Mouse (Mus musculus) neutrophil, adult 5-6 weeks (primary cell): ENCODE results near the gene 1700024G13Rik. TPM values are rescaled to one million over a fixed set of nuclear protein-coding genes. Genes with fewer than 3 reads are reported as not detected.
"Not testable (repeated sequence)": the region's sequence is repeated elsewhere in the genome, so short reads cannot be mapped to it uniquely, and the experiment has no call there.

Experiments
- ATAC-seq: fragments of 151-379, 151-347 bp; 2 replicates; pipeline ENCODE4 v1.8.0; 2017; ENCODE audit warnings: mild to moderate bottlenecking, moderate TSS enrichment; ENCODE audit not compliant: insufficient number of reproducible peaks, poor library complexity, low FRiP score, severe bottlenecking; ENCODE audit errors: extremely low read depth
- total RNA-seq: library from RNA; stranded (forward); fragments of 200-1000 nt; gene quantifications from 2 replicates; pipeline ENCODE4 v1.2.3, GENCODE M21; 2017

1700024G13Rik gene
- not detected in 2 replicates for total RNA-seq

DNA sequence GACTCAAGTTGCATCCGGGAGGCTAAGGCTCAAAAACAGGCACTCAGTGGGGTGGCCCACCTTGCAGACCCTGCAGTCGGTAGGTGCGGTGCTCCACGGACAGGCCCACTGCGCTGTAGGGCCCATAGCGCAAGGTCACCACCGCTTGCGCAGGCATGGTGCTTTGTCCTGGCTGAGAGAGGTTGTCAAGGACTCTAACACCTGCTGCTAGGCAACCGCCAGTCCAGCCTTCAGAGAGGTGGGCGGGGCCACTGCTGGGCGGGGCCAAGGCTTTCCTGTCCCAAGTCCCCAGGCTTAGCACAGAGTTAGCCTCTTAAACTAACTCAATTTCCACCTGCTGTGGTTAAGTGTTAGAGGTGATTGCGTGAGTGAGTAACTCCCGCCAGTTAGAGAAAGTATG is at the start of gene 1700024G13Rik:
Gene 1700024G13Rik (minus strand): TSS at position 196 of the 400 bp plus-strand sequence.
- ATAC-seq = no peak

GRCm38 (mm10) chr14:32437352-32437793 is 49.2 kb upstream of the 1700024G13Rik start:
- ATAC-seq = no peak

DNA sequence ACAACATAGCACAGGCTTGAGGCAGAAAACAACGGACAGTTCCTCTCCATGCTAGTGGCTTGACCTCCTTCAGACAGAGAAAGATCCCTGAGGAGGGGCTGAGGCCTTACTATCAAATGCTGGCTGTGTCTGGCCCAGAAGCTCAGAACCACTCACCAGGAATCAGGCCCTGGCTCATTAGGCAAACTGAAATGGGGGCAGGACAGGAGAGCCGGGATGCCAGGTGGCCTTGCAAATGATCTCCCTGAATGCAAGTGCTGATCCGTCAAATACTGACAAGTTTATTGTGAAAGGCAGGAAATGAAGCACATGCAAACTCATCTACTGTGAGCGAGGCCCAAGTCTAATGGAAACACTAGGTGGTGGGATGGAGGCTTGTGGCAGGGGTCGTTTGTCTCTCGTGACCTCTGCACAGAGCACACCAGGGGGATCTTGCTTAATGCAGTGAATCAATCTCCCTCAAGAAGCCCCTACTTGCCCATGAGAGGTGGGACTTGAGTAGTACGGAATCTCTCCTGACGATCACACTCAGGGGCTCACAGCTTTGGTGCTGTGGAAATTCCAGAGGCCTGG is 40.9 kb upstream of the 1700024G13Rik start:
- ATAC-seq = no peak

- ATAC-seq = no peak
Observed at GRCm38 (mm10) chr14:32423946-32424345, 35.8 kb upstream of the 1700024G13Rik start.

GRCm38 (mm10) chr14:32418747-32419146 is 30.6 kb upstream of the 1700024G13Rik start:
- no peak for ATAC-seq

GRCm38 (mm10) chr14:32412075-32412474 is 23.9 kb upstream of the 1700024G13Rik start:
- no peak for ATAC-seq

GRCm38 (mm10) chr14:32410084-32410483 is 21.9 kb upstream of the 1700024G13Rik start:
- no peak for ATAC-seq

DNA sequence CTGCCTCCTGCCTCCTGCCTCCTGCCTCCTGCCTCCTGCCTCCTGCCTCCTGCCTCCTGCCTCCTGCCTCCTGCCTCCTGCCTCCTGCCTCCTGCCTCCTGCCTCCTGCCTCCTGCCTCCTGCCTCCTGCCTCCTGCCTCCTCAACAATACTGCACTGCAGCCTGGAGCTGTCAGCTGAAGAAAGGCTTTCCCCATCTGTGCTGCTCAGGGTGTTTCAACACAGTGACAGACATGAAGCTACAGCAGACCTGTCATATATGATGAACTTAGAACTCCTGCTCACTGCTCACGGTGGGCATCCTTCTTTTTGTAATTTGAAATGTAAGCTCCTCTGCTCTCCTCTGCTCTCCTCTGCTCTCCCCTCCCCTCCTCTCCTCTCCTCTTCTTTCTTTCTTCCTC is 17.2 kb upstream of the 1700024G13Rik start:
- ATAC-seq = not testable (repeated sequence)

DNA sequence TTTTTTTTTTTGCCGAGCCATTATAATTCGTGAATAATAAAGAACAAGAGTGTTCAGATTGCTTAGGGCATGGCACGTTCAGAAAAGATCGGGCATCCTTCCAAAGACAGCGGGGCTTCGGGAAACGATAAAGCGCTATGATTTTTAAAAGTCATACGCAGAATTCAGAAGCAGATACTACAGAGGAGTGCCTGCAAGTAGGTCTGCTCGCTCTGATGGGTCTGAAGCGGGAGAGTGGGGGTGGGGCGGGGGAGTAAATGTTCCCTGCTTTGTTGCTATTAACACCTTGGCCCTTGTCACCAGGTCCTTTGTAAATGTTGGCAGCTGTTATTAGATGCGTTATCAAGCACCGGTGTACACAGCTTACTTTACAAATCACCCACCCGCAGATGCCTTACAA is 6.6 kb downstream of the 1700024G13Rik start:
- ATAC-seq = no peak

DNA sequence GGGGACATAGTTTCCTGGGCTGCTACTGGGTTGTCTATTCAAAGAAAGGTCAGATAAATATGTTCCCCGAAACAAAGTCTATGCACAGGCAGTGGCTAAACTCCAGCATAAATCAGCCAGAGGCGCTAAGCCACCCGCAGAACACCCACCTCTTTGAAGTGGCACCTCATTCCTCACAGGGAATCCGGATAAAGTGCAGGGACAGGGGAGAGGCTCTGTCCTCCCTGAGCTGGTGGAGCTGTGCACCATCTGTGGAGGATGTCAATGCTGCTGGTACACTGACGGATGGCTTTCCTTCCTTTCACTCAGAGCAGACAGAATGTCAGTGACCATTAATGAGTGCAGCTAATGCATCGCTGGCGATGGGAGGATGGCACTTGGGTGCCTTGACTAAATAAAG is 7.1 kb downstream of the 1700024G13Rik start:
- ATAC-seq = no peak

- no peak for ATAC-seq
Observed at GRCm38 (mm10) chr14:32380099-32380480, 8.1 kb downstream of the 1700024G13Rik start.

DNA sequence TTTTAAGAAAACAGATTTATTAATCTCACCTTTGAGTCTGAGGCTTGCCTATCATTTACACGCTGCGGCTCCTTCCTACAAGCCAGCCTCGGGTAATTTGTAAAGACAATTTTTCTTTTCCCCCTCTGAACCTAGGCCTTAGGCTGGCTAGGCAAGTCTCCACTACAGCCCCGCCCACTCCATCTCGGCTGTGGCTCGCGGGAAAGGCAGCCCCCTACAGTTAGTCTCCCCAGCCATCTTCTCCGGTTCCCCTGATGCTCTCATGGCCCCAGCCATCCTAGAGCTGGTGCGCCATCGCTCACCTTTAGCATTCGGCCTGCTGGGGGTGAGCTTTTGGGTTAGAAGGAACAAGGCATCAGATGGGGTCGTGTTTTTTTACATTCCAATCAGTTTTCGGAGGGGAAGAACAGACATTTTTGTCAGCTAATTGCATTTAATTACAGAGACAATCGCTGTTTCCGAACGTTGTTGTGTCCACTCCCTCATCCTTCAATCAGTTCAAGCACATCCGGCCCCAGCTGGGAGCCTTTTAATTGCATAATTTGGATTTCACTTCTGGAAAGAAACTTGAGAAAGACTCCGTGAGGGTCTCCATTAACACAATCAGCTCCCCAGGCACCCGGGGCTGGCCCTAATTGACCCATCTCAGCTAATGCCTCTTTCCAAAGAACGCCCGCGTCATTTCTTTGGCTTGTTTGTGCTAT is 8.6 kb downstream of the 1700024G13Rik start:
- no peak for ATAC-seq

DNA sequence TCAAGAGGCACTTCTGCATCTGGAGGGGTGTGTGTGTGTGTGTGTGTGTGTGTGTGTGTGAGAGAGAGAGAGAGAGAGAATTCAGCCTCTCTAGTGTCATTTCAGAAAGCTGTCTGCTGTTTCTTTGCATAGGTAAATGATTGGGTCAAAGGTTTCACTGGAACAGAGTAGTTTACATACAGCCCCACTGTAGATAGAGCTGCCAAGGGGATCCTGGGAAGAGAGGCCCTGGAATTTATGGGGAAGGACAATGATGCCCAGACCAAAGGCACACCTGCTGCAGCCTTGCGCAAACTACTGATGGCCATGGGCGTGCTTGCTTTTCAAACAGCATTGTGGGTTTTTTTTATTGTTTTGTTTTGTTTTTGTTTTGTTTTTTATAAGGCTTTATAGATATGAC is 15.7 kb downstream of the 1700024G13Rik start:
- no peak for ATAC-seq

GRCm38 (mm10) chr14:32369756-32370155 is 18.4 kb downstream of the 1700024G13Rik start:
- no peak for ATAC-seq

DNA sequence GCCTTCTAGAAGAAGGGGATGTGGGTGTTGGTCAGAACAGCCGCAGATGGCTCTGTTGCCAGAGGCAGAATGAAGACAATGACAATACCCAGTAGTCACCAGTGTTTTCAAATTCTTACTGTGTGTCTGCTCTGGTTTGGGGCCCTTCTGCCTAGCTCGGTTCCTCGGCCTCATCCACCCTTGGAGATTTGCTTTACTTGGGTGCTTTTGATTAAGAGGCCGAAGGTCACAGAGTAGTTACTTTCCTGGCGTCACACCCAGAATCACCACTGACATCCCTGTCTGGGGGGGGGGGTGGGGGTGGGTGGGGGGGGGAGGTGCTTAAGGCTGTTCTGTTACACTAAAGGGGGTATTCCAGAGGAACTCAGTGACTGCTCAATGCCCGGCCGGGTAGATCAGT is 23.8 kb downstream of the 1700024G13Rik start:
- ATAC-seq = no peak

- ATAC-seq = not testable (repeated sequence)
Observed at GRCm38 (mm10) chr14:32351181-32351920, 36.8 kb downstream of the 1700024G13Rik start.

GRCm38 (mm10) chr14:32347307-32347706 is 40.9 kb downstream of the 1700024G13Rik start:
- ATAC-seq = no peak

DNA sequence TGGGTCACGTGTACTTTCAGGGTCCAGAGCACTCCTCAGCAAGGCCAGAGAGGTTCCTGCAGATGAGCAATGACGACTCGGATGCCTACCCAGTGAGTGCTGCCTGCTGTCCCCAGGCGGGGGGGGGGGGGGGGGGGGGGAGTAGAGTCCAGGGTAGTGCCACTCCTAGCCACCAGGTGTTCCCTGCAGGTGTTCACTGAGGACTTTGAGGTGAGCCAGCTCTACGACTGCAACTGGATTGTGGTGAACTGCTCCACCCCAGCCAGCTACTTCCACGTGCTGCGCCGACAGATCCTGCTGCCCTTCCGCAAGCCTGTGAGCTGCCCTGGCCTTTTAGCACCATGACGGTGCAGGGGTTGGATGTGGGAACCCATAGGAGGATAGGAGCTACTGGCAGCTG is 43.5 kb downstream of the 1700024G13Rik start:
- ATAC-seq = no peak

- no peak for ATAC-seq
Observed at GRCm38 (mm10) chr14:32344176-32344575, 44.0 kb downstream of the 1700024G13Rik start.

DNA sequence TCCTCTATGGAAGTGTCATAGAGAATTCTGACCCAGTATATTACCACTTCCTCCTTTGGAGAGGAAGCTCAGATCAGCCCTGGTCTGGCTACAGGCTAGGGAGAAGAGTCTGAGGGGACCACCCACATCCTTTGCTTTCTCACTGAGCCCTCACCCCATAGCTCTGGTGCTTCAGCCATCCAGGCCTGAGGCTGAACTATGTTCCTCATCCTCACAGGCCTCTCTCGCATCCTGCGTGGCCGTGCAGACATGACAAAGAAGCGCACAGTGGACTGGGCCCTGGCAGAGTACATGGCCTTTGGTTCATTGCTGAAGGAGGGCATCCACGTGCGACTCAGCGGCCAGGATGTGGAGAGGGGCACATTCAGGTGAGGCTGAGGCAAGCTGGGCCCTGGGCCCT is 46.4 kb downstream of the 1700024G13Rik start:
- ATAC-seq = no peak
